Mouse (Mus musculus) C2C12 (cell line): ENCODE results near the gene Mag.

Experiments
- CTCF ChIP-seq: IDR thresholded peaks from one replicate; pipeline ENCODE4 v1.5.1; 2011; ENCODE audit not compliant: control insufficient read depth, insufficient read depth, insufficient read length
- FOSL1 ChIP-seq: IDR thresholded peaks from one replicate; pipeline ENCODE4 v1.8.0; 2011; ENCODE audit warnings: mild to moderate bottlenecking, low read length; ENCODE audit not compliant: poor library complexity, insufficient read depth, severe bottlenecking
- MYOD1 ChIP-seq: IDR thresholded peaks from one replicate; pipeline ENCODE4 v1.6.1; 2011; ENCODE audit warnings: low read depth; ENCODE audit not compliant: control insufficient read depth, insufficient read length

DNA sequence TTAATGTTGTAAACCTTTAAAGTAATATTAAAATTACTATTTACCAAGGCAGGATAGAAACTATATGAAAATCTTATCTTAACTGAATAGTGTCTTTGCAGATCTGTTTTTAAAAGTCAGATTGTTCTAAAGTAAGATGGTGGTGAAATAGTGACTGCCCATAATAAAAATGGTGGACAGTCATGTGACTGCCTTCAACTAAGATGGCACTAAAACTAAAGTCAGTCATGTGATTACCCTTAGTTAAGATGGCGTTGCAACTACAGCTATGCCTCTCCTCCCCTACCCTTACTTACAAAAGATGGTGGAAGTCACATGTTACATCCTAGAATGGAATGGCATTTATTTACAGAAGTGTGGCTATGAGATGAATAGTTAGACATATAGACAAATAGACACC is 63.3 kb downstream of the Mag start:
- TF ChIP-seq FOSL1 (no peak), CTCF (no peak), MYOD1 (no peak)
